Mouse (Mus musculus) lung, postnatal 0 days (tissue): Measurements from ENCODE around the gene Ly6g6f.

Experiments used
- CTCF ChIP-seq: IDR thresholded peaks from 2 replicates; pipeline ENCODE4 v1.5.1; 2016; ENCODE audit warnings: antibody characterized with exemption, mild to moderate bottlenecking
- EP300 ChIP-seq: IDR thresholded peaks from 2 replicates; pipeline ENCODE4 v1.6.1; 2016; ENCODE audit warnings: antibody characterized with exemption, mild to moderate bottlenecking, control low read depth

- TF ChIP-seq CTCF (no peak), EP300 (no peak)
Observed at GRCm38 (mm10) chr17:35079778-35080177, 5.6 kb downstream of the Ly6g6f start.
